Mouse (Mus musculus) G1E-ER4 (cell line): ENCODE measurements around the gene Orai2. TPM values are rescaled to one million over a fixed set of nuclear protein-coding genes. Genes with fewer than 3 reads are reported as not detected.

Experiments
- GATA1 ChIP-seq: IDR thresholded peaks from one replicate; pipeline ENCODE4 v1.8.0; 2012; ENCODE audit warnings: low read length, inconsistent platforms
- polyA plus RNA-seq: library from polyadenylated mRNA; stranded (reverse); fragments of >175 nt; gene quantifications from 2 replicates; pipeline ENCODE4 v1.2.3, GENCODE M21; 2012

Gene Orai2
- polyA plus RNA-seq, 1 experiment: 30.4 TPM

- TF ChIP-seq GATA1: no peak
Measured at GRCm38 (mm10) chr5:136102099-136102820, 68.3 kb downstream of the Orai2 start.

DNA sequence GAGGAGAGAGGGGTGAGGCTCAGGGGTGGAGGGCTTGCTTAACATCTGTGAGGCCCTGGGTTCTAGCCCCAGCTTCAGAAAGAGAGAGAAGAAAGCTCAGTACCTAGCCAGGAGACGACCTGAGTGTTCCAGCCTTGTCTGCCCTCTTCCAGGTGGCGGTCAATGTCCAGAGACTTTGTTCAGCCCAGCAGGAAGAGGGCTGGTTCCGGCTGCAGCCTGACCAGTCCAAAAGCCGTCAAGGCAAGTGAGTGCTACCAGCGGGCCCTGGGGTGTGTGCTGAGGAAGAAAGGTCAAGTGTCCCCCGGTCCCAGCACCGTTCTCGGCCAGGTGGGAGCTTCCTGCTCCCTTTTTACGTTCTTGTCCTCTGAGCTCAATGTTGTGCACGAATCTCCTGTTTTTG is 72.0 kb downstream of the Orai2 start:
- no peak for TF ChIP-seq GATA1

Other genes starting within 250 kb of the Orai2 start
- gene Ywhag, start 236.1 kb downstream of the Orai2 start, polyA plus RNA-seq: 226 and 268 TPM in 2 replicates
- 2.6 and 3.9 TPM in 2 replicates for gene Ssc4d, start 196.2 kb downstream of the Orai2 start, polyA plus RNA-seq
- gene Zp3, start 190.6 kb downstream of the Orai2 start, polyA plus RNA-seq: not detected in 2 replicates
- 25.4 and 25.7 TPM in 2 replicates for gene Dtx2, start 175.9 kb downstream of the Orai2 start, polyA plus RNA-seq
- not detected in 2 replicates for gene Upk3b, start 132.2 kb downstream of the Orai2 start, polyA plus RNA-seq
- gene Upk3bl, start 116.2 kb downstream of the Orai2 start, polyA plus RNA-seq: not detected in 2 replicates
- 0.06 and 0.09 TPM in 2 replicates for gene Rasa4, start 86.8 kb downstream of the Orai2 start, polyA plus RNA-seq
- gene Polr2j, start 54.1 kb downstream of the Orai2 start, polyA plus RNA-seq: 79.4 and 104 TPM in 2 replicates
- gene Lrwd1, start 34.6 kb downstream of the Orai2 start, polyA plus RNA-seq: 141 and 143 TPM in 2 replicates
- gene Alkbh4, start 34.6 kb downstream of the Orai2 start, polyA plus RNA-seq: 41.9 and 42.7 TPM in 2 replicates
- 44.3 and 69.2 TPM in 2 replicates for gene Prkrip1, start 28.2 kb upstream of the Orai2 start, polyA plus RNA-seq
- not detected in 2 replicates for gene Sh2b2, start 75.8 kb upstream of the Orai2 start, polyA plus RNA-seq